Mouse (Mus musculus) embryonic fibroblast, embryonic 13.5 days (primary cell): ENCODE measurements around the gene Tmem14a.

Source experiments
- CTCF ChIP-seq: IDR thresholded peaks from 2 replicates; pipeline ENCODE4 v1.5.1; 2011; ENCODE audit warnings: mild to moderate bottlenecking, control low read depth, low read length, moderate library complexity, borderline replicate concordance; ENCODE audit not compliant: insufficient read depth
- POLR2A ChIP-seq: IDR thresholded peaks from 2 replicates; pipeline ENCODE4 v1.6.1; 2011; ENCODE audit warnings: low read depth, mild to moderate bottlenecking, control low read depth, low read length, moderate library complexity

DNA sequence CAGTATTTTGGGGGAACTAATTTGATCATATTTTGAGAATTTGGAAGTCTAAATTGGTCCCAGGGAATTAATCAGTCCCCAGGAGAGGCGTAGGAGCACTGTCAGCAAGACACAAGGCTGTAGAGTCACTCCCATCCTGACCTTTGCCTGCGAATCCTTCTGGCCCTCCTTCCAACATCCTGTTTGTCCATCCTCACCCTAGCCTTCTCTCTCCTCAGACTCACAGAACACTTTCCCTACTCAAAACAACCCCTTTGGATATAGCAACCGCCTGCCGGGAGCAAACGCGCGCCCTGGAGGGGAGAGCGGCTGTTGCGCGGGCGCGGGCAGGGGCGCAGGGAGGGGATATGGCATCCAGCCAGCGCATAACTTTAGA, 53.7 kb downstream of the Tmem14a start:
- no peak for TF ChIP-seq CTCF
- no peak for TF ChIP-seq POLR2A
